Mouse (Mus musculus) gastrocnemius, adult 8-10 months (tissue): ENCODE results near the gene Pgrmc2. TPM values are rescaled to one million over a fixed set of nuclear protein-coding genes. Genes with fewer than 3 reads are reported as not detected.

Experiments
- total RNA-seq, 4 experiments: library from RNA; stranded (reverse); gene quantifications; 2 replicates each; pipeline ENCODE4 v1.2.4; 2022

The Pgrmc2 gene
- total RNA-seq, 4 experiments from 2014 or later, result 21.8 to 23.5 (median 22.6) TPM

Other genes with a start within 250 kb of the Pgrmc2 start
- 10 to 100 TPM; 16.1 to 22.2 (median 18.2) TPM for gene Mfsd8, start 236.2 kb downstream of the Pgrmc2 start, total RNA-seq
- gene Abhd18, start 236.1 kb downstream of the Pgrmc2 start, total RNA-seq, result 10 to 100 TPM in 3 of 4 experiments, 1 to 10 TPM in 1; 9.1 to 18.1 (median 13.6) TPM
- not detected for gene 1700034I23Rik, start 180.5 kb downstream of the Pgrmc2 start, total RNA-seq
- gene Larp1b, start 133.2 kb downstream of the Pgrmc2 start, total RNA-seq, result 10 to 100 TPM; 65.0 to 76.0 (median 69.7) TPM